Mouse (Mus musculus) limb, embryonic 11.5 days (tissue): ENCODE data around the gene Rasd2. TPM values are rescaled to one million over a fixed set of nuclear protein-coding genes. Genes with fewer than 3 reads are reported as not detected.

Experiments used
- ATAC-seq: fragments of 200-750 bp; cut with Nextera tagmentation; 2 replicates; pipeline ENCODE4 v1.8.0; 2017; ENCODE audit warnings: low read depth; ENCODE audit not compliant: insufficient number of reproducible peaks, low FRiP score, low TSS enrichment
- DNase-seq: peaks from one replicate; pipeline ENCODE4 v3.0.0-alpha.2; 2015; ENCODE audit warnings: low spot score
- H3K27ac ChIP-seq: fragments of 300-500 bp; sonication (generic); replicated peaks from 2 replicates; pipeline ENCODE4 v1.5.1; 2014; ENCODE audit warnings: low read depth, mild to moderate bottlenecking, low read length
- H3K27me3 ChIP-seq: fragments of 300-500 bp; sonication (generic); 2 replicates; pipeline ENCODE4 v1.6.1; 2014; ENCODE audit warnings: mild to moderate bottlenecking, low read length, mixed read lengths; ENCODE audit not compliant: control insufficient read depth, insufficient read depth
- H3K36me3 ChIP-seq: fragments of 300-500 bp; sonication (generic); 2 replicates; pipeline ENCODE4 v1.6.1; 2014; ENCODE audit warnings: mild to moderate bottlenecking, low read length, moderate library complexity, mixed read lengths; ENCODE audit not compliant: control insufficient read depth, insufficient read depth
- H3K4me1 ChIP-seq: fragments of 300-500 bp; sonication (generic); 2 replicates; pipeline ENCODE4 v1.6.1; 2014; ENCODE audit warnings: low read length, mixed read lengths; ENCODE audit not compliant: control insufficient read depth, insufficient read depth
- H3K4me2 ChIP-seq: fragments of 300-500 bp; sonication (generic); 2 replicates; pipeline ENCODE4 v1.6.1; 2014; ENCODE audit warnings: low read depth, mild to moderate bottlenecking, moderate library complexity; ENCODE audit not compliant: severe bottlenecking
- H3K4me3 ChIP-seq: fragments of 300-500 bp; sonication (generic); 2 replicates; pipeline ENCODE4 v1.5.1; 2014; ENCODE audit warnings: low read depth, low read length
- H3K9ac ChIP-seq: fragments of 300-500 bp; sonication (generic); 2 replicates; pipeline ENCODE4 v1.6.1; 2014; ENCODE audit warnings: mild to moderate bottlenecking, low read length
- H3K9me3 ChIP-seq: fragments of 300-500 bp; sonication (generic); 2 replicates; pipeline ENCODE4 v1.6.1; 2016; ENCODE audit warnings: low read length; ENCODE audit not compliant: control insufficient read depth
- WGBS: fragments of 180-500 bp; shearing (Covaris S2); extraction: QIAGEN DNeasy Blood & Tissue Kit; methylation state at CpG from one replicate; pipeline ENCODE4 v1.1.7; 2014; 5-methylcytosine and 5-hydroxymethylcytosine counted together
- polyA plus RNA-seq: library from polyadenylated mRNA; unstranded; fragments of >200 nt; fragmentation: Nextera tagmentation; extraction: Ambion mirVana; gene quantifications from 2 replicates; pipeline ENCODE4 v1.2.1, GENCODE M21; 2014

Rasd2 gene
- 0.07 TPM in 1 of 2 replicates, not detected in the other for polyA plus RNA-seq

- Histone ChIP-seq H3K4me2 (peak within 1 kb of the TSS; percentile 92), H3K27me3 (peaks cover 38% of the 10 kb centered on the region), H3K36me3 (no peaks in the 10 kb centered on the region), H3K4me1 (peaks cover 9% of the 10 kb centered on the region), H3K9me3 (no peaks in the 10 kb centered on the region), H3K9ac (peak within 1 kb of the TSS; percentile 47; the same call in 1 of the 2 replicates), H3K4me3 (peak within 1 kb of the TSS; percentile 45), H3K27ac (no peak within 1 kb of the TSS)
- DNase-seq, result no peak
- ATAC-seq, result peak; percentile 8; the same call in 1 of the 2 replicates
- WGBS, result 2% methylated on average over 42 of the region's 42 CpGs
Measured at GRCm38 (mm10) chr8:75213686-75214085, at the start of gene Rasd2. Gene Rasd2 (plus strand): TSS chr8:75213944.

- ATAC-seq, result no peak
Measured at GRCm38 (mm10) chr8:75169363-75169762, 44.4 kb upstream of the Rasd2 start.

DNA sequence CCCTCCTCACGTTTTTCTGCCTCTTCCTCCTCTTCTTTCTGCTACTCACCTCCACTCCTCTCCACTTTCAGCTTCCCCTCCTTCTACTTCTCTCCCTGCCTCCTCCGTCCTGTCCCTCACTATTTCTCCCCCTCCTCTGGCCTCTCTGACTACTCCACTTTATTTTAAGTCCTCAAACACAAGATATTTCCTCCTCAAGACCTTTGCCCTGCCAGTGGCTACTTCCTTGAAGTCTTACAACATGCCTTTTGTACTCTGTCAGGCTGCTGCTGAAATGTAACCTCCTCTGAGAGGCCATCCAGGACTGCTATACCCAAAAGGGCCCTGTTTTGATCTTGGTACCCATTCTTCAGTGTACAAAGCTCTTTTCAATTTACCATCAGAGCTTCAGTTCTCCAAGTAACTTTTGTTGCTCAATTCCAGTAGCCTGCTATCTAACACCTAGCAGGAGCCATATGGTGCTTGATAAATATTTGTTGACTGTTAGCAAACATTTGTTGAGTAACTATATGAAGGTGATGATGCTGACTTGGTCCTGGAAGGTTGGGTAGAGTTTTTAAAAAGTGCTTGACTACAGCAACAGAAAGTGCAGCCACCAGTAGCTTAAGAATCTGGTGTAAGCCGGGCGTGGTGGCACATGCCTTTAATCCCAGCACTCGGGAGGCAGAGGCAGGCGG is 41.6 kb upstream of the Rasd2 start:
- Histone ChIP-seq H3K4me3 (no peak overlapping the region), H3K27me3 (no peaks in the 10 kb centered on the region), H3K4me1 (no peaks in the 10 kb centered on the region), H3K9ac (no peak overlapping the region), H3K9me3 (no peaks in the 10 kb centered on the region), H3K27ac (no peak overlapping the region), H3K36me3 (no peaks in the 10 kb centered on the region), H3K4me2 (no peak overlapping the region)
- no peak for ATAC-seq
- WGBS, result 75% methylated on average over 6 of the region's 6 CpGs
- no peak for DNase-seq

More at GRCm38 (mm10) chr8:75169363-75169762, 44.4 kb upstream of the Rasd2 start:
- no peaks in the 10 kb centered on the region for H3K27me3 ChIP-seq
- H3K4me1 ChIP-seq, result no peaks in the 10 kb centered on the region
- no peak for DNase-seq
- WGBS, result 73% methylated on average over 5 of the region's 5 CpGs
- H3K36me3 ChIP-seq, result no peaks in the 10 kb centered on the region
- H3K4me2 ChIP-seq, result no peak overlapping the region
- H3K4me3 ChIP-seq, result no peak overlapping the region
- no peak overlapping the region for H3K27ac ChIP-seq
- H3K9me3 ChIP-seq, result no peaks in the 10 kb centered on the region
- no peak overlapping the region for H3K9ac ChIP-seq

DNA sequence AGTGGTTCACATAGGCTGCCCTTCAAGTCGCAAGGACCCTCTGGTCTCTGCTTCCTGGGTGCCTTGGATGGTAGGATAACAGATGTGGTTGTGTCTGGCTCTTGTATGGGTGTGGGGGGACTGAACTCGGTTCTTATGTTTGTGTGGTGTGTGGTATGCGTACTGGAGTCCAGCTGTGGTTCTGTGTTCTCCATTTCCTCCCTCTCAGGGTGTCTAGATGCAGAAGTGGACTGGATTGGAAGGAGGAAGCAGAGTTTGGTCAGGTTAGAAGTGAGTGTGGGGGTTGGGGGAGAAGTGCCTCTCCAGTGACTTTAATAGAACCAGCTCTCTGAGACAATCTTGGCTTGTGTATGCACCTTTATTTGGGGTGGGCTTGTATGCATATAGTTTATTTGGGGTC is 20.7 kb upstream of the Rasd2 start:
- Histone ChIP-seq H3K27ac (no peak overlapping the region), H3K9ac (no peak overlapping the region), H3K36me3 (no peaks in the 10 kb centered on the region), H3K27me3 (no peaks in the 10 kb centered on the region), H3K4me3 (no peak overlapping the region), H3K9me3 (no peaks in the 10 kb centered on the region), H3K4me1 (no peaks in the 10 kb centered on the region), H3K4me2 (no peak overlapping the region)
- DNase-seq (no peak), ATAC-seq (no peak)
- 85% methylated on average over 3 of the region's 3 CpGs for WGBS

GRCm38 (mm10) chr8:75194473-75195071 is 19.2 kb upstream of the Rasd2 start:
- Histone ChIP-seq H3K4me3 (no peak overlapping the region), H3K27me3 (no peaks in the 10 kb centered on the region), H3K9me3 (no peaks in the 10 kb centered on the region), H3K9ac (no peak overlapping the region), H3K4me2 (no peak overlapping the region), H3K4me1 (no peaks in the 10 kb centered on the region), H3K27ac (no peak overlapping the region), H3K36me3 (no peaks in the 10 kb centered on the region)
- DNase-seq (no peak), ATAC-seq (no peak)
- WGBS, result 50% methylated on average over 4 of the region's 4 CpGs

GRCm38 (mm10) chr8:75197170-75197569 is 16.6 kb upstream of the Rasd2 start:
- WGBS, result 83% methylated on average over 3 of the region's 3 CpGs
- H3K36me3 ChIP-seq, result no peaks in the 10 kb centered on the region
- H3K27me3 ChIP-seq, result no peaks in the 10 kb centered on the region
- H3K9ac ChIP-seq, result no peak overlapping the region
- no peak overlapping the region for H3K4me3 ChIP-seq
- no peak for ATAC-seq
- no peak overlapping the region for H3K4me2 ChIP-seq
- H3K4me1 ChIP-seq, result no peaks in the 10 kb centered on the region
- DNase-seq, result no peak
- no peaks in the 10 kb centered on the region for H3K9me3 ChIP-seq
- no peak overlapping the region for H3K27ac ChIP-seq

GRCm38 (mm10) chr8:75197862-75198261 is 15.9 kb upstream of the Rasd2 start:
- H3K9ac ChIP-seq, result no peak overlapping the region
- ATAC-seq, result no peak
- WGBS, result 70% methylated on average over 4 of the region's 4 CpGs

DNA sequence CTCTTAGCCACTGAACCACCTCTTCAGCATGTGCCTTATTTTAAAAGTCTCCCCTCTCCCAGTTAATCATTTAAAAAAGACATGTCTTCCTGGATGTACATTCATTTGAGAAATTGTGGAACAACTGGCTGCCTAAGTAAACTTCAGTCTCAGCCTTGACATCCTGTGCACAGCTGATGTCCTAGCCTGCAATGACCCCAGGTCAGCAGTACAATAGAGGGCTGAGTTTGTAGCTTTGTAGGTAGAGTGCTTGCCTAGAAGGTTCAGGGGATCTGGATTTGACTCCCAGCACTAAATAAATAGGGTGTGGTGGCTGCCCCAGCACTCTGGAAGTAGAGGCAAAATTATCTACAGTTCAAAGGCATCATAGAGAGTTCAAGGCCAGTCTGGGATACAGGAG is 15.4 kb upstream of the Rasd2 start:
- ATAC-seq (no peak), DNase-seq (no peak)
- Histone ChIP-seq H3K27ac (no peak overlapping the region), H3K27me3 (no peaks in the 10 kb centered on the region), H3K4me1 (no peaks in the 10 kb centered on the region), H3K9ac (no peak overlapping the region), H3K9me3 (no peaks in the 10 kb centered on the region), H3K4me3 (no peak overlapping the region), H3K36me3 (no peaks in the 10 kb centered on the region), H3K4me2 (no peak overlapping the region)

More at GRCm38 (mm10) chr8:75197862-75198261, 15.9 kb upstream of the Rasd2 start:
- no peaks in the 10 kb centered on the region for H3K36me3 ChIP-seq
- no peaks in the 10 kb centered on the region for H3K4me1 ChIP-seq
- no peaks in the 10 kb centered on the region for H3K9me3 ChIP-seq
- no peak overlapping the region for H3K4me2 ChIP-seq
- no peak overlapping the region for H3K27ac ChIP-seq
- no peaks in the 10 kb centered on the region for H3K27me3 ChIP-seq
- H3K4me3 ChIP-seq, result no peak overlapping the region
- no peak for DNase-seq
